Mouse (Mus musculus) ES-Bruce4 (cell line): ENCODE data around the gene Card10. TPM values are rescaled to one million over a fixed set of nuclear protein-coding genes. Genes with fewer than 3 reads are reported as not detected.

Source experiments
- H3K27ac ChIP-seq: 2 replicates; pipeline ENCODE4 v1.5.1; 2012; ENCODE audit warnings: low read length, inconsistent platforms; ENCODE audit not compliant: insufficient read depth
- H3K27me3 ChIP-seq: 2 replicates; pipeline ENCODE4 v1.6.1; 2012; ENCODE audit warnings: mild to moderate bottlenecking, low read length, inconsistent platforms; ENCODE audit not compliant: control insufficient read depth, poor library complexity, insufficient read depth, severe bottlenecking
- H3K36me3 ChIP-seq: 2 replicates; pipeline ENCODE4 v1.6.1; 2012; ENCODE audit warnings: inconsistent platforms, mild to moderate bottlenecking, low read length, moderate library complexity; ENCODE audit not compliant: control insufficient read depth, poor library complexity, insufficient read depth, severe bottlenecking
- H3K4me1 ChIP-seq: one replicate; pipeline ENCODE4 v1.8.1; 2011; ENCODE audit warnings: low read length; ENCODE audit not compliant: control insufficient read depth, insufficient read depth
- H3K4me3 ChIP-seq: 2 replicates; pipeline ENCODE4 v1.5.1; 2011; ENCODE audit warnings: low read depth, mild to moderate bottlenecking, low read length
- H3K9ac ChIP-seq: 2 replicates; pipeline ENCODE4 v1.6.1; 2012; ENCODE audit warnings: low read depth, mild to moderate bottlenecking, inconsistent platforms; ENCODE audit not compliant: poor library complexity, severe bottlenecking
- H3K9me3 ChIP-seq: replicated peaks from 2 replicates; pipeline ENCODE4 v1.6.1; 2012; ENCODE audit warnings: mild to moderate bottlenecking, low read length, inconsistent platforms; ENCODE audit not compliant: control insufficient read depth, poor library complexity, insufficient read depth, severe bottlenecking
- CTCF ChIP-seq: IDR thresholded peaks from one replicate; pipeline ENCODE4 v1.8.1; 2011; ENCODE audit warnings: low read depth, low read length
- EP300 ChIP-seq: IDR thresholded peaks from 2 replicates; pipeline ENCODE4 v1.6.1; 2011; ENCODE audit warnings: low read depth, low read length; ENCODE audit not compliant: insufficient read depth
- POLR2A ChIP-seq: IDR thresholded peaks from one replicate; pipeline ENCODE4 v1.8.1; 2011; ENCODE audit warnings: low read length; ENCODE audit not compliant: insufficient read depth
- polyA plus RNA-seq: library from polyadenylated mRNA; stranded (reverse); fragments of >200 nt; gene quantifications from 2 replicates; pipeline ENCODE4 v1.2.4, GENCODE M21; 2011; ENCODE audit warnings: low read depth; ENCODE audit not compliant: missing spikeins, insufficient read depth, insufficient read length

Card10 gene
- polyA plus RNA-seq, 1 experiment: 19.6 TPM

DNA sequence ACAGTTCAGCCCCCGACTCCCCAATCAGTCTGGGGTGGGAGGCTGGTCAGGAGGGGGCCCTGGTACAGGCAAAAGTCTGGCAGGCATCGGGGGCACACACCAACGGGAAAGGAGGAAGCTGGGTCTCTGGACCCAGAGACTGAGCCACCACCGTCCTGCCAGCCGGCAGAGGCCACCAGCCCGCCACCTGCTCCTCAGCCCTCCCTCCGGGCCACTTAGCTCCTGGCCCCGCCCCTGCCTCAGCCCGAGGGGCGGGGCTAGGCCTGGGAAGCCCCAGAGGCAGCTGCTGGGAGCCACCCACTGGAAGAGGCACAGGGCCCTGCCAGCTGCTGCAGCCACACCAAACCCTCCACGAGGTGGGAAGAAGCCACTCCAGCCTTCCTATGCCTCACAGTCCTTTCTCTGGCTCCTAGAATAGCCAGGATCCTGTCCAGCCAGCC is 29.5 kb downstream of the Card10 start, which contains the start of gene Mfng:
Gene Mfng (minus strand): TSS at position 186 of the 440 bp plus-strand sequence.
- Histone ChIP-seq H3K9ac (peak within 1 kb of the TSS; percentile 67), H3K9me3 (no peaks in the 10 kb centered on the region), H3K36me3 (peaks cover 6% of the 10 kb centered on the region; the same call in 1 of the 2 replicates), H3K27me3 (no peaks in the 10 kb centered on the region), H3K4me3 (peak within 1 kb of the TSS; percentile 65), H3K27ac (no peak within 1 kb of the TSS), H3K4me1 (peaks cover 8% of the 10 kb centered on the region)
- TF ChIP-seq POLR2A (peak; percentile 70), EP300 (no peak), CTCF (no peak)

DNA sequence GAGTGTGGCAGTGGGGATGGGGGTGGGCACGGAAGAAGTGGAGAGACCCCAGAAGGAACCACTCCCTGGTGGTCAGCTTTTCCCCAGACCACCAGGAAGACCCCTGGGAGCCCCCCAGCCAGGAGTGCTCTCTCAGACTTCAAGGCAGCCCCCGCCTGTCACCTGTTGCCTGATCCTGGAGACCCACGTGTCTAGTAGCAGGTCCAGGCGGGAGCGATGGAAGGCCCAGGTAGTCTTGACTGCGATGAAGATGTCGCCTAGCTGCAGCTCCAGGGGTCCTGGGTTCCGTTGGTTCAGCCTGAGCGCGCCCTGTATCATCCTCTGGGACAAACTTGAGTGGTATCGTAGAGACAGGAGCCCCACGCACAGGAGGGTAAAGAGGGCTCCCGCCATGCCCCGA is 30.0 kb downstream of the Card10 start:
- Histone ChIP-seq H3K4me3 (peak overlapping the region; percentile 65), H3K4me1 (peaks cover 8% of the 10 kb centered on the region), H3K9me3 (no peaks in the 10 kb centered on the region), H3K27me3 (no peaks in the 10 kb centered on the region), H3K9ac (peak overlapping the region; percentile 67), H3K36me3 (peaks cover 6% of the 10 kb centered on the region; the same call in 1 of the 2 replicates), H3K27ac (no peak overlapping the region)
- no peak for TF ChIP-seq CTCF
- no peak for TF ChIP-seq EP300
- no peak for TF ChIP-seq POLR2A

DNA sequence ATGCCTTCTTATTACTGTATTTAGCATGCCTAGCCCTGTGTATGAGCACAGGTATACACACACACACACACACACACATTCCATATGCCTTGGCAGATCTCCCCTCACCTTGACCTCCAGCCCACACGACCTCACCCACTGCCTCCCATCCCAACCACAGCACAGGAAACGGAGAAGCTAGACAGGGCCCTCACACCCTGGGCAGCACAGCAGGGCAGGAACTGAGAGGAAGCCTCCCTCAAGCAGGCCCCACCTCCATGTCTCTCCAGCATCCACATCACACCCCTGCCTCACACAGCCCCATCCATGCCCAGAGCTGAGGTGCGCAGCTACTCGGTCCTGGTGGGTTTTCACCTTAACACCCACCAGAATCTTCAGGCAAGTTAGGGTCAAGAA is 30.5 kb downstream of the Card10 start:
- Histone ChIP-seq H3K4me3 (peak overlapping the region; percentile 11), H3K9ac (peak overlapping the region; percentile 67), H3K36me3 (peaks cover 6% of the 10 kb centered on the region; the same call in 1 of the 2 replicates), H3K4me1 (peaks cover 8% of the 10 kb centered on the region), H3K27me3 (no peaks in the 10 kb centered on the region), H3K9me3 (no peaks in the 10 kb centered on the region), H3K27ac (no peak overlapping the region)
- no peak for TF ChIP-seq POLR2A
- TF ChIP-seq CTCF: no peak
- TF ChIP-seq EP300: no peak

DNA sequence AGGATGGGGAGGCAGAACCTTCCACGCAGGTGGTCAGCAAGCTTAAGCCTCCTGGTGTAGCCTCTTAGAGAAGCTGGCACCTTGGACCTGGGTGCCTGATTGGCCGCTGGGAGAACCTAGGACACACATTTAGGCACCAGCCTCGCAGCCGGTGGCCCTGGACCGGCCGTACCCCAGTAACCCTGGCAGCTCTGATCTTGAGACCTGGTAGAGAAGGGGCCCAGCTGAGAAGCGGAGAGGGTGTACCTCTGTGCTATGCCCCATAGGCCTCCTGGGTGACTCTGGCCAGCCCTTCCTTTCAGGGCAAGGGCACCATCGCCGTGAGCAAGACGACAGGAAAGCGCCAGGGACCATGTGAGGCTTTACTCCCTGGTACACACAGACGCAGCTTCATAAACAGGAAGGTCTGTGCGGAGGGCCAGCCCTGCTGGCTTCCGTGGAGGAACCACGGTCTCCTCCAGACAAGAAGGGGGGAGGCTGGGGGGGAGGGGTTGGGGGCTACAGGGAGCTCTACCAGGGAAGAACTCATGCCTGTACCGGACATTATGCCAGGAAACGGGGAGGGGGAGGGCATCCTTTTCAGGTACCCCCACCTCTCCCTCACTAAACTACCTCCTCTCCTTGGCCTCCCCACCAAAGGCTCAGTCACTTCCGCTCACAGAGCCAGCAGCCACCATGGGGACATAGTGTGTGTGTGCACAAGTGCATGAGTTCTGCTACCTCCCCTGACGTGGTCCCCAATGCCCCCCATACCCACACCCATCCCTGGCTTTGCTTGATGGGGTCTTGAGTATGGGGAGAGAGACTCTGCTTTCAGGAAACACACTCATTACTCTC is 31.1 kb downstream of the Card10 start:
- Histone ChIP-seq H3K4me1 (peaks cover 8% of the 10 kb centered on the region), H3K9me3 (no peaks in the 10 kb centered on the region), H3K36me3 (peaks cover 6% of the 10 kb centered on the region; the same call in 1 of the 2 replicates), H3K27me3 (no peaks in the 10 kb centered on the region), H3K27ac (no peak overlapping the region), H3K9ac (no peak overlapping the region), H3K4me3 (peak overlapping the region; percentile 29)
- TF ChIP-seq EP300: no peak
- TF ChIP-seq CTCF: no peak
- no peak for TF ChIP-seq POLR2A

DNA sequence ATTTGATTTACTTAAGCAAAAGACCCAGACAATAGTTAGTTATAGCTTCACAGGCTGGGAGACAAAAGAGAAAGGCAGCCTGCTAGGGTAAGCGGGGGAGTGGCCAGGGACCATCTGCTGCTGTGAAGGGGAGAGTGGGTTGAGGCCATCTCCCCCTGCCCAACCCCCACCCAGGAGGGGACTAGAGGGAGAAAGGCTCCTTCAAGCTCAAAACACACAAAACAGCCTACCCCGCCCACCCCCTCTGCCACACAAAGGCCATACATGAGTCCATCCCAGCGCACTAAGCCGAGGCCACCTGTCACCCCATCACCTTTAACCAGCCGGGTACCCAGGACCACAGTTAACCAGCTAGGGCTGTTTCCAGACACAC is 31.9 kb downstream of the Card10 start:
- Histone ChIP-seq H3K27me3 (no peaks in the 10 kb centered on the region), H3K4me1 (peaks cover 8% of the 10 kb centered on the region), H3K27ac (no peak overlapping the region), H3K9me3 (no peaks in the 10 kb centered on the region), H3K9ac (no peak overlapping the region), H3K36me3 (peaks cover 6% of the 10 kb centered on the region; the same call in 1 of the 2 replicates), H3K4me3 (no peak overlapping the region)
- TF ChIP-seq CTCF (no peak), EP300 (peak; percentile 74)

DNA sequence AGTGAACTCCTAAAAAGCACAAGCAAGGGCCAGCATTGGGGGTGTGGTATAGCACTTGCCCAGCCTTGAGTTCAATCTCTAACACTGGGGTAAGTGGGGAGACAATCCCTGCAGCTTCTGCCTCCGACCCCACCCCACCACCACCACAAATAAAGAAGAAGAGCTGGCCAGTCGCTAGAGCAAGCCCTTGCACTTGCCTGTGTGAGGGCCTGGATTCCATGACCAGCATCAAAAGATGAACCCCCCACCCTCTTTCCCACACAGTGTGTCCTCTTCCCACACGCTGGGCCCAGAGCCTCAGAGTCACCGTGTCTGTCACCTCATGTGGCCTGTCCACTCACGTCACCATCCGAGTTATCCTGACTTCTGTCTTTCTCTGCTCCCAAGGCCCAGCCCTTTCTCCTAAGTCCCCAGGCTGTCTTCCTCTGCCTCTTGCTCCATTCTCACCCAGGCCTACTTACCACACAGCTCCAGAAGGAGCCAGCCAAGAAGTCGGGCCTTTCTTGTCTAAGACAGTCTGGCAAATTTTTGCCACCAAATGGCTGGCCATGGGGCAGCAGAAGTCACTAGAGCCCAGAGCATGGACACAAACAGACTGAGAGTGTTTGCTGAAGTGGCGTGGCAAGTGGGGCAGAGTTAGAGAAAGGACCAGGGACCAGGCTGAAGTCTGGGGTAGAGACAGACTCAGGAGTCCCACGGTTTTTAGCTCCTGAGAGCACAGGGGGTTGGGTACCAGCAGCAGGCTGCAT is 32.4 kb downstream of the Card10 start:
- Histone ChIP-seq H3K9ac (no peak overlapping the region), H3K4me3 (no peak overlapping the region), H3K9me3 (no peaks in the 10 kb centered on the region), H3K36me3 (peaks cover 3% of the 10 kb centered on the region; the same call in 1 of the 2 replicates), H3K4me1 (peaks cover 8% of the 10 kb centered on the region), H3K27ac (no peak overlapping the region), H3K27me3 (no peaks in the 10 kb centered on the region)
- TF ChIP-seq POLR2A (no peak), EP300 (no peak), CTCF (no peak)
